Mouse (Mus musculus) hindbrain, embryonic 12.5 days (tissue): Measurements from ENCODE around the gene Clec2l. TPM values are rescaled to one million over a fixed set of nuclear protein-coding genes. Genes with fewer than 3 reads are reported as not detected.
A peak's percentile ranks its signal among the peaks of the same experiment; 100 is the strongest.
"Not testable (repeated sequence)": the region's sequence is repeated elsewhere in the genome, so short reads cannot be mapped to it uniquely, and the experiment has no call there.

Source experiments
- ATAC-seq: fragments of 200-750 bp; cut with Nextera tagmentation; 2 replicates; pipeline ENCODE4 v1.8.0; 2017; ENCODE audit warnings: moderate TSS enrichment; ENCODE audit not compliant: low FRiP score
- H3K27ac ChIP-seq: fragments of 300-500 bp; sonication (generic); 2 replicates; pipeline ENCODE4 v1.5.1; 2016; ENCODE audit warnings: mild to moderate bottlenecking
- H3K27me3 ChIP-seq: fragments of 300-500 bp; sonication (generic); 2 replicates; pipeline ENCODE4 v1.6.1; 2016; ENCODE audit warnings: mild to moderate bottlenecking
- H3K36me3 ChIP-seq: fragments of 300-500 bp; sonication (generic); 2 replicates; pipeline ENCODE4 v1.6.1; 2016; ENCODE audit warnings: mild to moderate bottlenecking
- H3K4me1 ChIP-seq: fragments of 300-500 bp; sonication (generic); 2 replicates; pipeline ENCODE4 v1.6.1; 2016
- H3K4me2 ChIP-seq: fragments of 300-500 bp; sonication (generic); replicated peaks from 2 replicates; pipeline ENCODE4 v1.6.1; 2016; ENCODE audit warnings: mild to moderate bottlenecking
- H3K4me3 ChIP-seq: fragments of 300-500 bp; sonication (generic); 2 replicates; pipeline ENCODE4 v1.5.1; 2016; ENCODE audit warnings: mild to moderate bottlenecking
- H3K9ac ChIP-seq: fragments of 300-500 bp; sonication (generic); 2 replicates; pipeline ENCODE4 v1.6.1; 2016; ENCODE audit warnings: mild to moderate bottlenecking, moderate library complexity
- H3K9me3 ChIP-seq: fragments of 300-500 bp; sonication (generic); replicated peaks from 2 replicates; pipeline ENCODE4 v1.6.1; 2016; ENCODE audit warnings: mild to moderate bottlenecking
- WGBS: fragments of 180-500 bp; shearing (Covaris S2); methylation state at CpG from one replicate; pipeline ENCODE4 v1.1.7; 2016; 5-methylcytosine and 5-hydroxymethylcytosine counted together
- polyA plus RNA-seq: library from polyadenylated mRNA; unstranded; fragments of >200 nt; fragmentation: Nextera tagmentation; extraction: Ambion mirVana; gene quantifications from 2 replicates; pipeline ENCODE4 v1.2.1, GENCODE M21; 2016

The Clec2l gene
- polyA plus RNA-seq, 1 experiment from 2014 or later, result 4.8 TPM

DNA sequence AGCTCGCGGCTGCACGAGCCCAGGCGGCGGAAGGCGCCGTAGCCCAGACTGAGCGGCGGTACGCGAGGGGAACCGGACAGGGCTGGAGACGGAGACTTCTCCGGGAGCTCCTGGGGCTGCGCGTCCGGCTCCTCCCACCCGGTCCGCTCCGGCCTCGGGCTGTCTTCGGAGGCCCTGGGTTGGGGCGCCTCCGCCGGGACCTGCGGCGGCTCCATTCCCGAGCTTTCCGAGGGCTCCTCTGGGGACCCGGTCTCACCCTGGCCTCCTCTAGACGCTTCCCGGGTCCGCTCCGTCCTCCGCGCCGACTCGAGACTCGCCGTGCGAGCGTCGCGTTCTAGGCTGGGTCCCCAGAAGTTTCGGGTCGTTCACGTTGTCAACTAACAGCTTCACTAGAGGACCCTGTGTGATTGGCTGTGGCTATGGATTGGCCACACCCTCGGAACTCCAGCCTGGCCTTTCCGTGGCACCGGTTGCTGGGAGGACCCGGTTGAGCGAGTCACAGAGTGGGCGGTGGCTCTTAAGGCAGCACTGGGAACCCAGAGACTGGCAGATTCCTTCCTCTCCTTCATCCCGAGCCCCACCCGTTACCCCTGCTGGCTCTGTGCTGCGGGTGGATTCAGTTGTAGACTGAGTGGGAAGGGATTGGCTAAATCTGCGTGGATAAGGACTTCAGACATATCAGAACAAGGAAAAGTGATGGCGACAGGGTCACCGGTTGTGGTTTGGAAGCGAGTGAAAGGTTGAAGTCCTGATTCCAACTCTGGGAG, 25.8 kb upstream of the Clec2l start, which contains the start of gene Klrg2:
Gene Klrg2, minus strand, starts transcription at position 391 of the 767 bp plus-strand sequence.
- 2% methylated on average over 49 of the region's 60 CpGs for WGBS
- peaks cover 75% of the 10 kb centered on the region for H3K27me3 ChIP-seq
- peak within 1 kb of the TSS; percentile 57 for H3K4me3 ChIP-seq
- H3K36me3 ChIP-seq, result no peaks in the 10 kb centered on the region
- no peak within 1 kb of the TSS for H3K27ac ChIP-seq
- H3K4me2 ChIP-seq, result peak within 1 kb of the TSS; percentile 99
- H3K9ac ChIP-seq, result peak within 1 kb of the TSS; percentile 65
- no peaks in the 10 kb centered on the region for H3K9me3 ChIP-seq
- H3K4me1 ChIP-seq, result peaks cover 22% of the 10 kb centered on the region
- peak; percentile 79 for ATAC-seq

DNA sequence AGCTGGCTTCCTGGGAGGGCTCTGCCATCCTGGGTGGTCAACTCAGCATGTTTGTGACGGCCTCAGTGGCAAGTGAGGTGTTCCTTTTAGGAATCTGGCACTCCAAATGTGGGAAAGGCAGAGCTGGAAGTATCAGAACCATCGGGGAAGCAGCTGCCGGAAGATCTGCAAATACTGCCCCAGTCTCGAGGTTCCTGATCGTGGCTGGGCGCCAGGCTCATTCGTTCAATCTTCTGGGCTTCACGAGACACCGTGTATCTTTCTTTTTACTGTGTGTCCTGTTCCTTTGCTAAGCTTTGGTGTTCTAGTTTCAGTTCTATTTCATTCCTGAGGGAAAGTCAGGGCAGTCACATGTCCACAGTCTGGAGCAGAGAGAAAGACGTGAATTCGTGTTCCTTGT, 22.5 kb upstream of the Clec2l start:
- Histone ChIP-seq H3K9me3 (no peaks in the 10 kb centered on the region), H3K4me3 (no peak overlapping the region), H3K36me3 (no peaks in the 10 kb centered on the region), H3K27me3 (peaks cover 54% of the 10 kb centered on the region), H3K4me1 (peaks cover 22% of the 10 kb centered on the region), H3K27ac (no peak overlapping the region), H3K4me2 (no peak overlapping the region), H3K9ac (no peak overlapping the region)
- no peak for ATAC-seq
- WGBS, result 82% methylated on average over 11 of the region's 11 CpGs

DNA sequence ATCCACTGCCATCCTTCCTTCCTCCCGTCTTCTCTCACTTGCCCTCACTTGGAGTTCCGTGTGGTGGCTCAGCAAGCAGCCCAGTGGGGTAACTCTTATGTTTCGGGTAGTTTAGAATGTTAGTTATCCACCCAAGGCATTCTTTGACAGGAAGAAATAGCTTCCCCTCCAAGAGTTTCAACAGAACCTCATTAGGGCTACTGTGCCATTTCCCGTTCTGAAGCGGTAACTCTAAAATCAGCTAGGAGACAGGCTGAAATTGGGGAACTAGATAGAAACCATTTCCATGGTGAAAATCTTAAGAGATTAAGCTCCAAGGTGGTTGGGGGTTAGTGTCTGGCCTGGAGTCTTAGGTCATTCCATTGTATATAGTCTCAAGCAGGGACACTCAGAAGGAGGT, 21.6 kb upstream of the Clec2l start:
- Histone ChIP-seq H3K36me3 (no peaks in the 10 kb centered on the region), H3K9ac (no peak overlapping the region), H3K27ac (no peak overlapping the region), H3K4me3 (no peak overlapping the region), H3K27me3 (peaks cover 47% of the 10 kb centered on the region), H3K9me3 (no peaks in the 10 kb centered on the region), H3K4me2 (no peak overlapping the region), H3K4me1 (peaks cover 15% of the 10 kb centered on the region)
- WGBS, result 78% methylated on average over 5 of the region's 5 CpGs
- ATAC-seq, result no peak

DNA sequence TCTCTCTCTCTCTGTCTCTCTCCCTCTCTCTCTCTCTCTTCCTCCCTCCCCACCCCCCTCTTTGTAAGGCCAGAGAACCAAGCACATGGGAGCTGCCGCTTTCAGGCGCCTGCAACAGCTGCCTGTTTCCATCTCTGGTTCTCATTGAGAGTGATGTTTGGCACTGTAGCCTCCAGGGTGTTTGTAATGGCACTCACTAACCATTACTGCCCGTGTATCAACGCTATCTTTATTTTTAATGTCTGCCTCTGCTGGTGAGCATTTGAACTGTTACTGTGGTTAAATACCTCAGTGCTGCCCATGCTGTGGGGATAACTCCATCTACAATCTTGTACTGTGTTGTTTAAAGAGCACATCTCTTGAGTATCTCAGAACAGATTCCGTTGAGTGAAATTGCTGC, 21.2 kb upstream of the Clec2l start:
- Histone ChIP-seq H3K9me3 (no peaks in the 10 kb centered on the region), H3K36me3 (no peaks in the 10 kb centered on the region), H3K9ac (no peak overlapping the region), H3K27ac (no peak overlapping the region), H3K4me3 (no peak overlapping the region), H3K4me2 (no peak overlapping the region), H3K27me3 (peaks cover 45% of the 10 kb centered on the region), H3K4me1 (peaks cover 11% of the 10 kb centered on the region)
- no peak for ATAC-seq
- WGBS, result 48% methylated on average over 5 of the region's 5 CpGs

DNA sequence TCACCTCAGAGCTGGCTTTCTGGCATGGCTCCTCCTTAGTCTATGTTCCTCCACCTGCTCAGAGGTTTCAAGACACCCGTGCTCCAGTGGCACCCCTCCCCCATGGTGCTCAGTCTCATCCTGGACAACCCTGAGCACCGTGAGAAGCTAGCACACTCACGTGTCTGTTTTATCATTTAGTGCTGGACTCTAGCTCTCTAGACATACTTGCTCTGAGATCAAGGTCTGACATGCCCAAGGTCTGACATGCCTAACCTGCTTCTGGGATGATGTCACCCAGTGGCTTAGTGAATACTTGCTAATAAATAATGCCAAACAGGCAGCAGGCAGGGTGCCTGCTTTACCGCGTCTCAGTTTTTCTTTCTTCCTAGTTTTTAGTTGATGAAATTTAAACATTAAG, 20.3 kb upstream of the Clec2l start:
- ATAC-seq, result no peak
- Histone ChIP-seq H3K27me3 (peaks cover 36% of the 10 kb centered on the region), H3K9ac (no peak overlapping the region), H3K4me1 (0 out of 2 replicates have a peak, but pooled peaks cover 2% of the 10 kb centered on the region), H3K36me3 (no peaks in the 10 kb centered on the region), H3K27ac (no peak overlapping the region), H3K9me3 (no peaks in the 10 kb centered on the region), H3K4me3 (no peak overlapping the region), H3K4me2 (no peak overlapping the region)
- WGBS, result 76% methylated on average over 5 of the region's 5 CpGs

DNA sequence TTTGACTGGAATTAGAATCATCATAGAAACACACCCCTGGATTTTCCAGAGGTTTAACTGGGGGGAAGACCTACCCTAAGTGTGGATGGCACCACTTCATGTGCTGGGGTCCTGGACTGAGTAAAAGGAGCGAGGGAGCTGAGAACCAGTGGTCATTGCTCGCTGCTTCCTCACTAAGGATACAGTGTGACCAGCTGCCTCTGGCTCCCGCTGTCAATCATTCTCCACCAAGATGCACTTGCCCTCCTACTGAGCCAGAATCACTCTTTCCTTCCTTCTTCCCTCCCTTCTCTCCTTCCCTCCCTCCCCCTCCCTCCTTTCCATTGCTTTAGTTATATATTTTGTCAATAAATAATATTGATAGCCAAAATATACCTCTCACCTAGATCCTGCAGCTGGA, 19.8 kb upstream of the Clec2l start:
- Histone ChIP-seq H3K27me3 (peaks cover 31% of the 10 kb centered on the region), H3K27ac (no peak overlapping the region), H3K36me3 (no peaks in the 10 kb centered on the region), H3K4me2 (no peak overlapping the region), H3K9ac (no peak overlapping the region), H3K4me1 (0 out of 2 replicates have a peak, but pooled peaks cover 2% of the 10 kb centered on the region), H3K9me3 (no peaks in the 10 kb centered on the region), H3K4me3 (no peak overlapping the region)
- WGBS, result 72% methylated on average over 3 of the region's 3 CpGs
- no peak for ATAC-seq

DNA sequence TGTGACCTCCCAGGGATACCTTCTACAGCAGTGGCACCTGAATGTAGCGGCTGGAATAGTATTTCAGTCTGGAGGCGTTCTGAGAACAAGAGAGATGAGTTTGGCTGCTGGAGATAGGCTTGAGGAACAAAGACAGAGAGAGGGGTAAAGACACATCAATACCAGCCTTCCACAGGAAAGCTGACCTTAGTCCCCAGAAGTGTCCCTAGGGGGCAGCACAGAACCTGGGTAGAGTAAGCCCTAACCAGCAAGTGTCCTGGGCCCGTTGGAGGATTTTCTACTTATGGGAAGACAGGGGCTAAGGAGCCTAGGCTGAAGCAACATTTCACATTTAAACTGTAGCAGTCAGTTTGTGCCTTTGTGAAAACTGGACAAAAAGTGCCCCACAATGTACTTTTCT, 13.3 kb upstream of the Clec2l start:
- 0 out of 2 replicates have a peak, but pooled peaks cover 3% of the 10 kb centered on the region for H3K27me3 ChIP-seq
- H3K36me3 ChIP-seq, result no peaks in the 10 kb centered on the region
- no peak overlapping the region for H3K27ac ChIP-seq
- no peak for ATAC-seq
- no peaks in the 10 kb centered on the region for H3K4me1 ChIP-seq
- 73% methylated on average over 3 of the region's 3 CpGs for WGBS
- no peaks in the 10 kb centered on the region for H3K9me3 ChIP-seq
- no peak overlapping the region for H3K9ac ChIP-seq
- no peak overlapping the region for H3K4me2 ChIP-seq
- no peak overlapping the region for H3K4me3 ChIP-seq

DNA sequence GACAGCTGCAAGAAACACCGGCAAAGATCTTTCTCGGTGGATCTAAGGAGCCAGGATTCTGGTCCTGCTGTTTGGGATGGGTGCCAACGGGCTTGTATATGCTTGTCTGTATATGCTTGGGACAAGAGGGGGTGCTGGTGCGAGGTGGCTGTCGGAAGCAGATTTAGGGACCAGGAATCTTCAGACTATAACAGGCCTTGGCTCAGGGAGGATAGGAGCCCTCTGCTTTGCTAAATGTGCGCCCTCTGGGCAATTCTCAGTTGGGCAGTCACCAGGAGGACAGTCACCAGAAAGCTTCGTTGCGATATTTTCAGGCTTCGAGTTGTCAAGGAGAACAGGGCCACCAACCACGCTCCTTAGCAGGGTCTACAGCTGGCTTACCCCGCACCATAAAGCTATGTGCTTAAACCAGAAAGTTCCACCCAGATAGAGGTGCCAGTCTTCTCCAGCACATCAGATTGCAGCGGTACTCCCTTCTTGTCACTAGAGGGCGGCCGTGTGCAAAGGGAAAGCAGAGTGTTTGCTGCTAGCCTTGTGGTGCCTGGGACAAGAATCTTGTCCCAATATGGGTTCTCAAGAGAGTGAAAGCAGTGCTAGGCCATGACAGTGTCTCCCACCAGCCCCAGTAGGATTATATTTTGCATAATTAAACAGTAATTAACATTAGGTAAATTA, 12.5 kb upstream of the Clec2l start:
- Histone ChIP-seq H3K27ac (no peak overlapping the region), H3K9me3 (no peaks in the 10 kb centered on the region), H3K36me3 (no peaks in the 10 kb centered on the region), H3K4me2 (no peak overlapping the region), H3K27me3 (0 out of 2 replicates have a peak, but pooled peaks cover 3% of the 10 kb centered on the region), H3K9ac (no peak overlapping the region), H3K4me3 (no peak overlapping the region), H3K4me1 (no peaks in the 10 kb centered on the region)
- ATAC-seq, result no peak; the same call in 1 of the 2 replicates
- WGBS, result 43% methylated on average over 14 of the region's 14 CpGs

DNA sequence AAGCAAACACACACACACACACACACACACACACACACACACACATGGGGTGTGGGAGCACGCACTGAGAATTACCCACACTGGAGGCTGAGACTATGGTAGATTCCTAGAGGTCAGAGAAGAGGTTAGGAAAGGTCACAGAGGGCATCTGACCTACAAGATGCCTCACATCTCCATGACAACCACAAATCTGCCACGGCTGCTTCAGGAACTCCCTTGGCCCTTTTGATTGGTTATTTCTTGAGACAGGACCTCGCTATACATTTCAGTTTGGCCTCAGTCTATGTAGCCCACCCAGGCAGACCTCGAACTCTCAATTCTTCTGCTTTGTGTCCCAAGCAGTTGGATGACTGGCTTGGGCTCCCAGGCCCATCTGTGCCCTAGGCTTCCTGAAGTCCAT, 1.2 kb upstream of the Clec2l start:
- H3K27me3 ChIP-seq, result peaks cover 44% of the 10 kb centered on the region

DNA sequence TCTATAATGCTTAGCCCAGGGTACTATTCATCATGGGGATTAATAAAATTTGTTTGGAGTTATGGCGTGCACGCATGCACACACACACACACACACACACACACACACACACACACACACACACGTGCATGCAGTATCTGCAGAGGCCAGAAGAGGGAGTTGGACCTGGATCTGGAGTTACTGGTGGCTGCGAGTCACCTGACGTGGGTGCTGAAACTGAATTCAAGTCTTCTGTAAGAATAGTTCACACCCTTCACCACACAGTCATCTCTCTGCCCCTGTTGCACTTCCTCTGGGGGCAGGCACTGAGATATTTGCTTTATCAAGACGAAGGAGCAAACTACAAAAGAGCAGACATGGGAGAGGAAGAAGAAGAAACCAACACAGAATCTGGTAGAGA, 6.7 kb downstream of the Clec2l start:
- Histone ChIP-seq H3K9ac (no peak overlapping the region), H3K36me3 (no peaks in the 10 kb centered on the region), H3K9me3 (no peaks in the 10 kb centered on the region), H3K4me1 (no peaks in the 10 kb centered on the region), H3K27ac (no peak overlapping the region), H3K4me3 (no peak overlapping the region), H3K4me2 (no peak overlapping the region), H3K27me3 (peaks cover 6% of the 10 kb centered on the region)
- ATAC-seq, result no peak
- WGBS, result 63% methylated on average over 6 of the region's 6 CpGs

More for the DNA sequence above, 1.2 kb upstream of the Clec2l start:
- H3K36me3 ChIP-seq, result no peaks in the 10 kb centered on the region
- no peak overlapping the region for H3K4me3 ChIP-seq
- 7% methylated on average over 4 of the region's 4 CpGs for WGBS
- H3K9me3 ChIP-seq, result no peaks in the 10 kb centered on the region
- H3K4me2 ChIP-seq, result no peak overlapping the region
- no peak for ATAC-seq
- H3K4me1 ChIP-seq, result peaks cover 6% of the 10 kb centered on the region; the same call in 1 of the 2 replicates
- no peak overlapping the region for H3K27ac ChIP-seq
- no peak overlapping the region for H3K9ac ChIP-seq

DNA sequence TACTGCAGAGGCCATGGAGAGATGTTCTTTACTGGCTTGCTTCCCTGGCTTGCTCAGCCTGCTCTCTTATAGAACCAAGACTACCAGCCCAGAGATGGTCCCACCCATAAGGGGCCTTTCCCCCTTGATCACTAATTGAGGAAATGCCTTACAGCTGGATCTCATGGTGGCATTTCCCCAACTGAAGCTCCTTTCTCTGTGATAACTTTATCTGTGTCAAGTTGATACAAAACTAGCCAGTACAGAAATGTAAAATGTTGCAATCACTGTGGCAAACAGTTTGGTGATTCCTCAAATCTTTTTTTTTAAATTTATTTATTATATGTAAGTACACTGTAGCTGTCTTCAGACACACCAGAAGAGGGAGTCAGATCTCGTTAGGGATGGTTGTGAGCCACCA, 7.6 kb downstream of the Clec2l start:
- not testable (repeated sequence) for H3K9ac ChIP-seq, ATAC-seq, H3K27ac ChIP-seq, H3K4me3 ChIP-seq, H3K27me3 ChIP-seq, H3K9me3 ChIP-seq, H3K4me1 ChIP-seq, H3K36me3 ChIP-seq, H3K4me2 ChIP-seq
- WGBS, result 89% methylated on average over 1 of the region's 1 CpGs

DNA sequence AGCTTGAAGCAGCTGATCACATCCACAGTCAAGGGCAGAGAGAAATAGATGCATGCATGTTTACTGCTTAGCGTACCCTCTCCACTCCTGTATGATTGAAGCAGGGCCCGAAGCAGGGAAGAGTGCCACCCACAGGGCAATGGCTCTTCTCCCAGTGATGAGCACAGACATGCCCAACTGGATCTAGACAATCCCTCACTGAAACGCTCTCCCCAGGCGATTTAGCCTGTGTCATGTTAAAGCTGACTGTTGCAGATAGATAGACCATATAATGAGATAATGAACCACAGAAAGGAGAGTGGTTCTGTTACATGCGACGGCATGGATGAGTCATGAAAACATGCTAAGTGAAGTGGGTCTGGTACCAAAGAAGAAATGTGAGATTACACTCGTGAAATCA, 8.4 kb downstream of the Clec2l start:
- 81% methylated on average over 7 of the region's 7 CpGs for WGBS
- Histone ChIP-seq H3K27ac (no peak overlapping the region), H3K9ac (no peak overlapping the region), H3K36me3 (no peaks in the 10 kb centered on the region), H3K9me3 (no peaks in the 10 kb centered on the region), H3K4me2 (no peak overlapping the region), H3K4me3 (no peak overlapping the region), H3K27me3 (no peaks in the 10 kb centered on the region), H3K4me1 (no peaks in the 10 kb centered on the region)
- ATAC-seq, result no peak

DNA sequence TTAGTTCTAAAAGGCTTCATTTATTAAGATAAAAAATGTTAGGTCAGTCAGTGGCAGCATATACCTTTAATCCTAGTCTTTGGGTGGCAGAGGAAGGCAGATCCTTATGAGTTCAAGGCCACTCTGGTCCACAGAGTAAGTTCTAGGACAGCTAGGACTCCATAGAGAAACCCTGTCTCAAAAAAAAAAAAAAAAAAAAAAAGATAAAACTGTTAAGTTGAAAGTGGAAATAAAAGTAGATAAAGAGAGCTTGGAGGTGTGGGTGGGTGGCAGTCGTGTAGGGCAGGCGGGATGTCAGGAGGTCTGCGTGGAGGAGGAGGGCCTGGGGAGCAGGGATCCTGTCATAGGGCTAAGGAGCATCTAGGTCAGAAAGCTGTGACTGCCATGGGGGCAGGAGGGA, 9.1 kb downstream of the Clec2l start:
- H3K4me2 ChIP-seq, result no peak overlapping the region
- WGBS, result 88% methylated on average over 3 of the region's 3 CpGs
- no peaks in the 10 kb centered on the region for H3K36me3 ChIP-seq
- ATAC-seq, result no peak
- H3K9me3 ChIP-seq, result no peaks in the 10 kb centered on the region
- no peak overlapping the region for H3K4me3 ChIP-seq
- no peaks in the 10 kb centered on the region for H3K4me1 ChIP-seq
- no peaks in the 10 kb centered on the region for H3K27me3 ChIP-seq
- H3K27ac ChIP-seq, result no peak overlapping the region
- no peak overlapping the region for H3K9ac ChIP-seq
